Mouse (Mus musculus): Measurements from ENCODE around the gene Lrrtm4. TPM values are rescaled to one million over a fixed set of nuclear protein-coding genes. Genes with fewer than 3 reads are reported as not detected.

The Lrrtm4 gene
- total and polyA plus RNA-seq, 2 experiments from 2014 or later, result 22.2 to 45.1 TPM

DNA sequence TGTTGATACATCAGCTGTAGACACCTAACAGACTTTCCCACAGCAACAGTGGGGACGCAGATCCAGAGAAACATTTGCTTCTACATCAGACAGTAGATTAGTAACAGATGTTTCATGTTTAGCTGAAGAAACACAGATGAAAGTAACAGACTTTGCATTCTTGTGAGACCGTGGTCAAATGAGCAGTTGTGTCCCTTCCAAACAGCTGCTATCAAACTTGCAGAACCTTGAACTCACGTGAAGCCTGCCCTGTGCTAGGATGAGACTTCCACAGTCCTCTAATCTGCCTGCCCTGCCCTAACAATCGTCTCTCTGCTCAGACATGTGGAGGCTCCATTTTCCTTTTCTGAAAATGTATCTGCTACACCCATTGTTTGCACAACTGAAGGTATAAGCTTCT is 245.3 kb downstream of the Lrrtm4 start:
- Histone ChIP-seq H3K27me3 (ENCODE audit: insufficient read depth, low read length) (no peaks in the 10 kb centered on the region), H3K9ac (replicated peaks; ENCODE audit: low read length, poor library complexity, severe bottlenecking) (no peak overlapping the region), H3K36me3 (ENCODE audit: insufficient read depth, low read length) (no peaks in the 10 kb centered on the region), H3K27ac (ENCODE audit: low read depth, low read length) (no peak overlapping the region), H3K9me3 (ENCODE audit: low read length) (no peaks in the 10 kb centered on the region), H3K4me2 (ENCODE audit: low read depth, low read length, poor library complexity, severe bottlenecking) (no peak overlapping the region), H3K4me1 (ENCODE audit: insufficient read depth, low read length) (no peaks in the 10 kb centered on the region), H3K4me3 (ENCODE audit: low read depth, low read length) (no peak overlapping the region)
- 78% methylated on average over 4 of the region's 4 CpGs for WGBS
- ATAC-seq (ENCODE audit: low FRiP score) (no peak), DNase-seq (ENCODE audit: low spot score) (no peak)
- no peak for TF ChIP-seq CTCF (IDR thresholded peaks at IDR 0.05)

DNA sequence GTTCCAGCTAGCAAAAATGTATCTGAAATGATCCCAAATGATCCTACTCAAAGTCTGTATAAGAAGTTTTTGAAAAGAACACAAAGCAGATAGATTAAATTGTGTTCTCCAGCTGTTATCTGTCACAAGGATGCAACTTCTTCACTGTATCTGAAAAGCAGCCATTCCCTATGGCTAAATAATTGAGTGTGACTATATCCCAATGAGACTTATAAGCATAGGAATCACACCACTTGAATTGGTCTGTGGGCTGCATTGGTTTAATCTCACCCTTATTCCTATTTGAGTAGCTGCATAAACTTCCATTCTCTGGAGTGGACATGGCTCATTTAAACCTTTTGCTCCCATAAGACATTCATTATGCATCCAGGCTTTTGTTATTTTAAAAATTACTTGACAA is 245.9 kb downstream of the Lrrtm4 start:
- ATAC-seq (ENCODE audit: low FRiP score) (no peak), DNase-seq (ENCODE audit: low spot score) (no peak)
- H3K9me3 ChIP-seq (ENCODE audit: low read length), result no peaks in the 10 kb centered on the region
- H3K27me3 ChIP-seq (ENCODE audit: insufficient read depth, low read length), result no peaks in the 10 kb centered on the region
- no peak overlapping the region for H3K27ac ChIP-seq (ENCODE audit: low read depth, low read length)
- H3K9ac ChIP-seq (replicated peaks; ENCODE audit: low read length, poor library complexity, severe bottlenecking), result no peak overlapping the region
- H3K4me2 ChIP-seq (ENCODE audit: low read depth, low read length, poor library complexity, severe bottlenecking), result no peak overlapping the region
- no peak for TF ChIP-seq CTCF (IDR thresholded peaks at IDR 0.05)
- H3K4me3 ChIP-seq (ENCODE audit: low read depth, low read length), result no peak overlapping the region
- no peaks in the 10 kb centered on the region for H3K36me3 ChIP-seq (ENCODE audit: insufficient read depth, low read length)
- H3K4me1 ChIP-seq (ENCODE audit: insufficient read depth, low read length), result no peaks in the 10 kb centered on the region

DNA sequence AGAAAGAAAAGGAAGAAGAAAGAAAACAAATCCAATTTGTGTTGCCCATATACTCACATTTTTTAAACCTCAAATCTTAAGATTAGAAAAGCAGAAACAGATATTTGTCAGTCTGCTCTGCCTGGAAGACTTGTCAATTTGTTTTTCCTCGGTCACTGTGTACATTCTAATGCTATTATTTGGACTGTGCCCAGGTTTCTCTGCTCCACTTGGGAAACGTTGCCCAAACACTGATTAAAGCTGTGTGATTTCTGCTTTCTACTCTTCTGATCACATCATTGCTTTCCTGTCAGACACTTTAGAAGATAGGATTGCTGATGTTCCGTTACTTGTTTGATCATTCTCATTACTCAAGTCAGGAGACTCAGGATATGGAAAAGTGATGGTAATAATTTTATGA is 247.1 kb downstream of the Lrrtm4 start:
- ATAC-seq (ENCODE audit: low FRiP score), result no peak
- TF ChIP-seq CTCF (IDR thresholded peaks at IDR 0.05), result no peak
- 59% methylated on average over 3 of the region's 3 CpGs for WGBS

DNA sequence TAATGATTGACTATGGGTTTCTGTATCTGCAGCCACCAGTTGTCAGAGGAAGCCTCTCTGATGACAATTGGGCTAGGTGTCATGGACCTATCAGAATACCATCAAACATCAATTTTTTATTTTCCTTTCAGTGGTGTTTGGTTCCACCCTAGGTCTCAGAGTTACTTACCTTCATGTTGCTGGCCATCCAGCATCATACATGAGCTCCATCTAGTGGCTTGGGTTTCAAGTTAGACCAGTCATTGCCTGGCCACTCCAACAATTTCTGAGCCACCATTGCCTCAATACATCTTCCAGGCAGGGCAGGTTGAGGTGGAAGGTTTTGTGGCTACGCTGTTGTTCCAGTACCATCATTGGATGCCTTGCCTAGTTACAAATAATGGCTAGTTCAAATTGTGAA is 268.3 kb downstream of the Lrrtm4 start:
- H3K4me3 ChIP-seq (ENCODE audit: low read depth, low read length), result no peak overlapping the region
- ATAC-seq (ENCODE audit: low FRiP score) (no peak), DNase-seq (ENCODE audit: low spot score) (no peak)
- no peaks in the 10 kb centered on the region for H3K36me3 ChIP-seq (ENCODE audit: insufficient read depth, low read length)
- no peak overlapping the region for H3K4me2 ChIP-seq (ENCODE audit: low read depth, low read length, poor library complexity, severe bottlenecking)
- TF ChIP-seq CTCF (IDR thresholded peaks at IDR 0.05), result 0 out of 2 replicates have a peak, but pooled peaks have one; percentile 10
- H3K27ac ChIP-seq (ENCODE audit: low read depth, low read length), result no peak overlapping the region
- H3K9ac ChIP-seq (replicated peaks; ENCODE audit: low read length, poor library complexity, severe bottlenecking), result no peak overlapping the region
- no peaks in the 10 kb centered on the region for H3K9me3 ChIP-seq (ENCODE audit: low read length)
- H3K27me3 ChIP-seq (ENCODE audit: insufficient read depth, low read length), result no peaks in the 10 kb centered on the region
- H3K4me1 ChIP-seq (ENCODE audit: insufficient read depth, low read length), result no peaks in the 10 kb centered on the region
- WGBS, result 100% methylated on average over 1 of the region's 1 CpGs

More for the DNA sequence above, 247.1 kb downstream of the Lrrtm4 start:
- H3K27ac ChIP-seq (ENCODE audit: low read depth, low read length), result no peak overlapping the region
- H3K4me2 ChIP-seq (ENCODE audit: low read depth, low read length, poor library complexity, severe bottlenecking), result no peak overlapping the region
- no peaks in the 10 kb centered on the region for H3K36me3 ChIP-seq (ENCODE audit: insufficient read depth, low read length)
- no peaks in the 10 kb centered on the region for H3K9me3 ChIP-seq (ENCODE audit: low read length)
- no peak overlapping the region for H3K4me3 ChIP-seq (ENCODE audit: low read depth, low read length)
- no peak overlapping the region for H3K9ac ChIP-seq (replicated peaks; ENCODE audit: low read length, poor library complexity, severe bottlenecking)
- no peaks in the 10 kb centered on the region for H3K27me3 ChIP-seq (ENCODE audit: insufficient read depth, low read length)
- DNase-seq (ENCODE audit: low spot score), result no peak
- H3K4me1 ChIP-seq (ENCODE audit: insufficient read depth, low read length), result no peaks in the 10 kb centered on the region

DNA sequence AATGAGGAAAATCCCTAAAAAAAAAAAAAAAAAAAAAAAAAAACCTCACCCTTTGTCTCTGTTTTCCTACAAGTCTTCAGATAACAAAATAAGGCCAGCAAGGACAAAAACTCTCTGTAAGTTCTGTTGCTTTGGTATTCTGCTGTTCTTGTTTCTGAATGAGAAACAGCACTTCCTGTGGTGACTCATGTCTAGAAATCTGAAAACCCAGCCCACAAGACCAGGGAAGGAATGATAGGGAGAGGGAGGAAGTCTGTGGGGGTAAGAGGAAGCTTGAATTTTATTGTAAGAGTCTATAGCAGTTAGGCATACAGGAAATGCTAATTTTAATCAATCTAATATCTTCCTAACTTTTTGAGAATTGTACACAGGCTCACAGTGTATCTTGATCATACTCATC is 283.2 kb downstream of the Lrrtm4 start:
- Histone ChIP-seq H3K4me1 (ENCODE audit: insufficient read depth, low read length) (no peaks in the 10 kb centered on the region), H3K9ac (replicated peaks; ENCODE audit: low read length, poor library complexity, severe bottlenecking) (no peak overlapping the region), H3K36me3 (ENCODE audit: insufficient read depth, low read length) (no peaks in the 10 kb centered on the region), H3K9me3 (ENCODE audit: low read length) (no peaks in the 10 kb centered on the region), H3K4me2 (ENCODE audit: low read depth, low read length, poor library complexity, severe bottlenecking) (no peak overlapping the region), H3K27me3 (ENCODE audit: insufficient read depth, low read length) (no peaks in the 10 kb centered on the region), H3K4me3 (ENCODE audit: low read depth, low read length) (no peak overlapping the region), H3K27ac (ENCODE audit: low read depth, low read length) (no peak overlapping the region)
- ATAC-seq (ENCODE audit: low FRiP score) (no peak), DNase-seq (ENCODE audit: low spot score) (no peak)
- TF ChIP-seq CTCF (IDR thresholded peaks at IDR 0.05), result no peak

DNA sequence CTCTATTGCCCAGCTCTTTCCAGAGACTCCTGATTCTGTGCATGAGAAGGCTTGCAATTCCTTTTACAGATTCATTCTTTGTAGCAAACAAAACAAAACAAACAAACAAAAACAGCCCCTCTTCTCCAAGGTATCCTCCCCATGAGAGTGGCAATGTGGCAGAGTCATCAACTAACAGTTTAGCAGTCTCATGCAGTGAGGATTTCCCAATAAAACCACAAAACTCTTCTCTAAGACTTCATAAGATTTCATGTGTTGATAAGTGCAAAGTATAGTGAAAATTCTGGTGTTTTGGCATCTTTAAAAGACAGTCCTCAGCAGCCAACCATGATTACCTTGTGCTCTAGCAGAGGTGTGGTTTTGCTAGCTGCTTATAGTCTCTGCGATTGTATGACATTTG is 284.9 kb downstream of the Lrrtm4 start:
- TF ChIP-seq CTCF (IDR thresholded peaks at IDR 0.05), result no peak
- no peaks in the 10 kb centered on the region for H3K36me3 ChIP-seq (ENCODE audit: insufficient read depth, low read length)
- H3K27ac ChIP-seq (ENCODE audit: low read depth, low read length), result no peak overlapping the region
- no peak for ATAC-seq (ENCODE audit: low FRiP score)
- H3K9ac ChIP-seq (replicated peaks; ENCODE audit: low read length, poor library complexity, severe bottlenecking), result no peak overlapping the region
- no peak for DNase-seq (ENCODE audit: low spot score)
- H3K9me3 ChIP-seq (ENCODE audit: low read length), result no peaks in the 10 kb centered on the region
- H3K4me3 ChIP-seq (ENCODE audit: low read depth, low read length), result no peak overlapping the region
- no peaks in the 10 kb centered on the region for H3K27me3 ChIP-seq (ENCODE audit: insufficient read depth, low read length)
- WGBS, result 100% methylated on average over 1 of the region's 1 CpGs
- no peaks in the 10 kb centered on the region for H3K4me1 ChIP-seq (ENCODE audit: insufficient read depth, low read length)
- no peak overlapping the region for H3K4me2 ChIP-seq (ENCODE audit: low read depth, low read length, poor library complexity, severe bottlenecking)
